Mouse (Mus musculus): ENCODE data around the gene 1700030J22Rik. TPM values are rescaled to one million over a fixed set of nuclear protein-coding genes. Genes with fewer than 3 reads are reported as not detected.

Gene 1700030J22Rik
- total and polyA plus RNA-seq, 3 experiments, result 0.21 to 0.46 (median 0.35) TPM

GRCm38 (mm10) chr8:116943161-116943554 lies 35.6 kb downstream of the 1700030J22Rik start, which contains the start of gene Atmin:
Gene Atmin, plus strand, starts transcription at chr8:116943393.
- peak within 1 kb of the TSS; percentile 92 for H3K27ac ChIP-seq (ENCODE audit: insufficient read depth, low read depth)
- H3K4me2 ChIP-seq (ENCODE audit: insufficient read depth, low read depth, poor library complexity, severe bottlenecking), result peak within 1 kb of the TSS; percentile 98
- in situ Hi-C loops (cut with MboI; ENCODE audit: low pct_ligation_motif_present, low pct_unique_long_range_greater_than_20kb, low sequenced_read_pairs), result no loop called here
- H3K36me3 ChIP-seq (replicated peaks in 1 of 2; ENCODE audit: control insufficient read depth in 1 of 2, insufficient read depth in 1 of 2, low read length in 1 of 2), result peaks cover 16 to 42% of the 10 kb centered on the region in 2 experiments
- peak; percentile 75 for DNase-seq (ENCODE audit: extremely low read depth)
- dilution Hi-C loops (cut with MboI; ENCODE audit: extremely low pct_ligation_motif_present, extremely low pct_unique_long_range_greater_than_20kb, low sequenced_read_pairs), result no loop called here
- peaks cover 35% of the 10 kb centered on the region for H3K79me2 ChIP-seq (replicated peaks; ENCODE audit: control insufficient read depth, extremely low read depth, insufficient read depth, poor library complexity, severe bottlenecking)
- no peaks in the 10 kb centered on the region for H3K9me3 ChIP-seq (replicated peaks; ENCODE audit: low read length)
- peaks cover 11 to 30% of the 10 kb centered on the region in 2 experiments for H3K4me1 ChIP-seq (ENCODE audit: control insufficient read depth in 1 of 2, insufficient read depth in 2 of 2)
- H3K27me3 ChIP-seq (replicated peaks), result no peaks in the 10 kb centered on the region
- H3K9ac ChIP-seq (ENCODE audit: insufficient read depth, low read depth), result peak within 1 kb of the TSS; percentile 79
- TF ChIP-seq NELFE (IDR thresholded peaks at IDR 0.05; ENCODE audit: low read depth, low read length) (no peak), BHLHE40 (IDR thresholded peaks at IDR 0.05; ENCODE audit: low read depth, low read length) (0 out of 2 replicates have a peak, but pooled peaks have one; percentile 26), JUN (IDR thresholded peaks at IDR 0.05; ENCODE audit: insufficient read depth, low read depth, low read length) (no peak), CHD1 (IDR thresholded peaks at IDR 0.05; ENCODE audit: low read depth, low read length) (no peak), POLR2A (IDR thresholded peaks at IDR 0.05; ENCODE audit: low read depth, low read length) (peak; percentile 58; the same call in 1 of the 2 replicates), MAX (IDR thresholded peaks at IDR 0.05; ENCODE audit: low read length) (no peak), KAT2A (IDR thresholded peaks at IDR 0.05; ENCODE audit: insufficient replicate concordance, low read length) (peak; percentile 60; the same call in 1 of the 2 replicates), RCOR1 (conservative IDR thresholded peaks at IDR 0.05; ENCODE audit: low read depth, low read length) (no peak), TCF12 (IDR thresholded peaks at IDR 0.05; ENCODE audit: low read depth, low read length) (peak; percentile 66), JUND (conservative IDR thresholded peaks at IDR 0.05; ENCODE audit: low read depth, low read length) (no peak), CHD2 (IDR thresholded peaks at IDR 0.05; ENCODE audit: low read length) (no peak), POLR2AphosphoS2 (IDR thresholded peaks at IDR 0.05; ENCODE audit: low read depth, low read length) (no peak), MAFK (IDR thresholded peaks at IDR 0.05; ENCODE audit: insufficient replicate concordance, low read length) (no peak), ELF1 (IDR thresholded peaks at IDR 0.05; ENCODE audit: low read depth, low read length) (peak; percentile 87), PAX5 (IDR thresholded peaks at IDR 0.05; ENCODE audit: low read length) (no peak), CTCF (conservative IDR thresholded peaks at IDR 0.05 in 1 of 2, IDR thresholded peaks at IDR 0.05 in 1 of 2; ENCODE audit: low read depth in 2 of 2, low read length in 2 of 2) (peak in 1 of 2 experiments; percentile 86; a peak in 2 of 4 replicates), RAD21 (IDR thresholded peaks at IDR 0.05; ENCODE audit: low read depth, low read length) (peak; percentile 42), IRF4 (IDR thresholded peaks at IDR 0.05; ENCODE audit: low read depth, low read length) (peak; percentile 42; the same call in 1 of the 2 replicates), ETS1 (conservative IDR thresholded peaks at IDR 0.05; ENCODE audit: low read depth, low read length) (no peak), SMC3 (IDR thresholded peaks at IDR 0.05; ENCODE audit: low read depth, low read length) (peak; percentile 86), TBP (conservative IDR thresholded peaks at IDR 0.05; ENCODE audit: low read depth, low read length) (no peak), HCFC1 (IDR thresholded peaks at IDR 0.05; ENCODE audit: low read depth, low read length) (peak; percentile 50), ZMIZ1 (IDR thresholded peaks at IDR 0.05; ENCODE audit: low read depth, low read length) (0 out of 2 replicates have a peak, but pooled peaks have one; percentile 34), GABPA (IDR thresholded peaks at IDR 0.05; ENCODE audit: insufficient replicate concordance, low read depth, low read length) (no peak), UBTF (IDR thresholded peaks at IDR 0.05; ENCODE audit: low read depth, low read length) (no peak), ZNF384 (IDR thresholded peaks at IDR 0.05; ENCODE audit: low read depth, low read length) (no peak), ZC3H11A (IDR thresholded peaks at IDR 0.05; ENCODE audit: low read depth, low read length) (no peak), MYC (IDR thresholded peaks at IDR 0.05; ENCODE audit: low read depth, low read length) (peak; percentile 38; the same call in 1 of the 2 replicates), ZKSCAN1 (IDR thresholded peaks at IDR 0.05; ENCODE audit: borderline replicate concordance, low read depth, low read length) (no peak), USF2 (conservative IDR thresholded peaks at IDR 0.05; ENCODE audit: low read depth, low read length) (no peak), NRF1 (IDR thresholded peaks at IDR 0.05; ENCODE audit: low read depth, low read length) (peak; percentile 43; the same call in 1 of the 2 replicates), EP300 (IDR thresholded peaks at IDR 0.05; ENCODE audit: low read length) (no peak), MXI1 (IDR thresholded peaks at IDR 0.05; ENCODE audit: low read depth, low read length) (peak; percentile 72), MAZ (IDR thresholded peaks at IDR 0.05; ENCODE audit: low read depth, low read length) (0 out of 2 replicates have a peak, but pooled peaks have one; percentile 33), SIN3A (IDR thresholded peaks at IDR 0.05; ENCODE audit: low read length) (peak; percentile 79; the same call in 1 of the 2 replicates), USF1 (IDR thresholded peaks at IDR 0.05; ENCODE audit: low read depth, low read length) (no peak), E2F4 (IDR thresholded peaks at IDR 0.05; ENCODE audit: insufficient replicate concordance, low read depth, low read length) (no peak), MEF2A (IDR thresholded peaks at IDR 0.05; ENCODE audit: borderline replicate concordance, low read depth, low read length) (peak; percentile 27; the same call in 1 of the 2 replicates)
- peak within 1 kb of the TSS; percentile 69 to 98 (median 98) for H3K4me3 ChIP-seq (replicated peaks in 1 of 3; ENCODE audit: low read depth in 2 of 3, low read length in 2 of 3, poor library complexity in 1 of 3)
